Mouse (Mus musculus) stomach, embryonic 14.5 days (tissue): ENCODE measurements around the gene Ifna11. TPM values are rescaled to one million over a fixed set of nuclear protein-coding genes. Genes with fewer than 3 reads are reported as not detected.
"Not testable (repeated sequence)": the region's sequence is repeated elsewhere in the genome, so short reads cannot be mapped to it uniquely, and the experiment has no call there.

ENCODE experiments used
- ATAC-seq: fragments of 200-750 bp; cut with Nextera tagmentation; 2 replicates; pipeline ENCODE4 v1.8.0; 2017; ENCODE audit warnings: low read depth, moderate TSS enrichment; ENCODE audit not compliant: insufficient number of reproducible peaks, insufficient read depth, low FRiP score
- H3K27ac ChIP-seq: fragments of 300-500 bp; sonication (generic); 2 replicates; pipeline ENCODE4 v1.5.1; 2014; ENCODE audit warnings: mild to moderate bottlenecking, low read length, moderate library complexity, mixed read lengths
- H3K27me3 ChIP-seq: fragments of 300-500 bp; sonication (generic); 2 replicates; pipeline ENCODE4 v1.6.1; 2014; ENCODE audit warnings: low read length, control low read depth, mixed read lengths; ENCODE audit not compliant: control insufficient read depth, insufficient read depth
- H3K36me3 ChIP-seq: fragments of 300-500 bp; sonication (generic); 2 replicates; pipeline ENCODE4 v1.6.1; 2014; ENCODE audit warnings: mild to moderate bottlenecking, control low read depth, low read length, moderate library complexity, mixed read lengths; ENCODE audit not compliant: control insufficient read depth, insufficient read depth
- H3K4me1 ChIP-seq: fragments of 300-500 bp; sonication (generic); 2 replicates; pipeline ENCODE4 v1.6.1; 2014; ENCODE audit warnings: low read length, control low read depth, mixed read lengths; ENCODE audit not compliant: control insufficient read depth, insufficient read depth
- H3K4me2 ChIP-seq: fragments of 300-500 bp; sonication (generic); replicated peaks from 2 replicates; pipeline ENCODE4 v1.6.1; 2014; ENCODE audit warnings: low read depth, low read length, control low read depth
- H3K4me3 ChIP-seq: fragments of 300-500 bp; sonication (generic); 2 replicates; pipeline ENCODE4 v1.5.1; 2014; ENCODE audit warnings: low read depth, low read length, control low read depth
- H3K9ac ChIP-seq: fragments of 300-500 bp; sonication (generic); replicated peaks from 2 replicates; pipeline ENCODE4 v1.6.1; 2014; ENCODE audit warnings: low read depth, mild to moderate bottlenecking, control low read depth, low read length, moderate library complexity, mixed read lengths
- H3K9me3 ChIP-seq: fragments of 300-500 bp; sonication (generic); 2 replicates; pipeline ENCODE4 v1.6.1; 2016; ENCODE audit warnings: low read depth, low read length, control low read depth; ENCODE audit not compliant: control insufficient read depth
- WGBS: fragments of 180-500 bp; shearing (Covaris S2); extraction: QIAGEN DNeasy Blood & Tissue Kit; methylation state at CpG from one replicate; pipeline ENCODE4 v1.1.7; 2014; 5-methylcytosine and 5-hydroxymethylcytosine counted together
- polyA plus RNA-seq: library from polyadenylated mRNA; unstranded; fragments of >200 nt; fragmentation: Nextera tagmentation; extraction: Ambion mirVana; gene quantifications from 2 replicates; pipeline ENCODE4 v1.2.1, GENCODE M21; 2014

Gene Ifna11
- polyA plus RNA-seq, 1 experiment from 2014 or later, result not detected

GRCm38 (mm10) chr4:88822995-88823394, 3.2 kb downstream of the Ifna11 start:
- H3K27ac ChIP-seq, result no peak overlapping the region
- no peaks in the 10 kb centered on the region; the same call in 1 of the 2 replicates for H3K27me3 ChIP-seq
- H3K4me3 ChIP-seq, result no peak overlapping the region
- no peak for ATAC-seq
- H3K9me3 ChIP-seq, result no peaks in the 10 kb centered on the region
- no peak overlapping the region for H3K9ac ChIP-seq
- H3K4me1 ChIP-seq, result no peaks in the 10 kb centered on the region
- no peak overlapping the region for H3K4me2 ChIP-seq
- 26% methylated on average over 4 of the region's 4 CpGs for WGBS
- no peaks in the 10 kb centered on the region for H3K36me3 ChIP-seq

- not testable (repeated sequence) for ATAC-seq, H3K4me2 ChIP-seq, H3K27me3 ChIP-seq, H3K9ac ChIP-seq, H3K4me3 ChIP-seq, H3K9me3 ChIP-seq, H3K4me1 ChIP-seq, H3K36me3 ChIP-seq, H3K27ac ChIP-seq
Measured at GRCm38 (mm10) chr4:88827116-88827515, 7.4 kb downstream of the Ifna11 start, which contains the start of gene Ifna6. TSS of gene Ifna6 (plus strand) at chr4:88827416.

- H3K27me3 ChIP-seq, result no peaks in the 10 kb centered on the region
- WGBS, result 30% methylated on average over 4 of the region's 4 CpGs
- no peak overlapping the region for H3K4me3 ChIP-seq
- H3K36me3 ChIP-seq, result no peaks in the 10 kb centered on the region
- no peak for ATAC-seq
- H3K9me3 ChIP-seq, result no peaks in the 10 kb centered on the region
- no peak overlapping the region for H3K4me2 ChIP-seq
- no peak overlapping the region for H3K9ac ChIP-seq
- H3K27ac ChIP-seq, result no peak overlapping the region
- H3K4me1 ChIP-seq, result no peaks in the 10 kb centered on the region
Measured at GRCm38 (mm10) chr4:88830523-88830922, 10.8 kb downstream of the Ifna11 start.

- H3K36me3 ChIP-seq, H3K4me3 ChIP-seq, H3K9ac ChIP-seq, H3K27me3 ChIP-seq, H3K4me1 ChIP-seq, H3K27ac ChIP-seq, H3K9me3 ChIP-seq, H3K4me2 ChIP-seq, ATAC-seq: not testable (repeated sequence)
- 64% methylated on average over 1 of the region's 1 CpGs for WGBS
Measured at GRCm38 (mm10) chr4:88835225-88835624, 15.5 kb downstream of the Ifna11 start, which contains the start of gene Ifna5. TSS of gene Ifna5 (plus strand) at chr4:88835525.

- no peak for ATAC-seq
- no peak overlapping the region for H3K27ac ChIP-seq
- WGBS, result 49% methylated on average over 3 of the region's 3 CpGs
- no peaks in the 10 kb centered on the region for H3K36me3 ChIP-seq
- H3K4me2 ChIP-seq, result no peak overlapping the region
- no peak overlapping the region for H3K9ac ChIP-seq
- no peaks in the 10 kb centered on the region for H3K4me1 ChIP-seq
- H3K4me3 ChIP-seq, result no peak overlapping the region
- no peaks in the 10 kb centered on the region for H3K9me3 ChIP-seq
- H3K27me3 ChIP-seq, result no peaks in the 10 kb centered on the region
Measured at GRCm38 (mm10) chr4:88838828-88839227, 19.1 kb downstream of the Ifna11 start.

GRCm38 (mm10) chr4:88840058-88840457, 20.3 kb downstream of the Ifna11 start:
- Histone ChIP-seq H3K9ac (no peak overlapping the region), H3K36me3 (no peaks in the 10 kb centered on the region), H3K27me3 (no peaks in the 10 kb centered on the region), H3K27ac (no peak overlapping the region), H3K4me2 (no peak overlapping the region), H3K9me3 (no peaks in the 10 kb centered on the region), H3K4me1 (no peaks in the 10 kb centered on the region), H3K4me3 (no peak overlapping the region)
- no peak for ATAC-seq
- 75% methylated on average over 3 of the region's 3 CpGs for WGBS

GRCm38 (mm10) chr4:88841438-88841911, 21.7 kb downstream of the Ifna11 start, which contains the start of gene Ifna4:
TSS of gene Ifna4 (plus strand) at chr4:88841861.
- H3K4me2 ChIP-seq, result no peak within 1 kb of the TSS
- H3K4me3 ChIP-seq, result no peak within 1 kb of the TSS
- WGBS, result 63% methylated on average over 2 of the region's 2 CpGs
- no peaks in the 10 kb centered on the region for H3K36me3 ChIP-seq
- no peak within 1 kb of the TSS for H3K9ac ChIP-seq
- ATAC-seq, result no peak
- no peak within 1 kb of the TSS for H3K27ac ChIP-seq
- no peaks in the 10 kb centered on the region for H3K27me3 ChIP-seq
- no peaks in the 10 kb centered on the region for H3K4me1 ChIP-seq
- H3K9me3 ChIP-seq, result no peaks in the 10 kb centered on the region

GRCm38 (mm10) chr4:88845334-88845733, 25.6 kb downstream of the Ifna11 start:
- Histone ChIP-seq H3K9me3 (no peaks in the 10 kb centered on the region), H3K36me3 (no peaks in the 10 kb centered on the region), H3K4me1 (no peaks in the 10 kb centered on the region), H3K4me2 (no peak overlapping the region), H3K27me3 (no peaks in the 10 kb centered on the region), H3K27ac (no peak overlapping the region), H3K4me3 (no peak overlapping the region), H3K9ac (no peak overlapping the region)
- ATAC-seq, result no peak
- 49% methylated on average over 2 of the region's 2 CpGs for WGBS

- WGBS, result 84% methylated on average over 1 of the region's 1 CpGs
- Histone ChIP-seq H3K9ac (no peak within 1 kb of the TSS), H3K4me3 (no peak within 1 kb of the TSS), H3K4me1 (no peaks in the 10 kb centered on the region), H3K27ac (no peak within 1 kb of the TSS), H3K27me3 (no peaks in the 10 kb centered on the region), H3K9me3 (no peaks in the 10 kb centered on the region), H3K4me2 (no peak within 1 kb of the TSS), H3K36me3 (no peaks in the 10 kb centered on the region)
- no peak for ATAC-seq
Measured at GRCm38 (mm10) chr4:88849698-88850097, 29.9 kb downstream of the Ifna11 start, which contains the start of gene Ifna1. TSS of gene Ifna1 (plus strand) at chr4:88850087.
